Mouse (Mus musculus): ENCODE measurements around the gene Cygb. TPM values are rescaled to one million over a fixed set of nuclear protein-coding genes. Genes with fewer than 3 reads are reported as not detected.

Cygb gene
- polyA plus RNA-seq, 1 experiment from 2014 or later, result 3.7 TPM

DNA sequence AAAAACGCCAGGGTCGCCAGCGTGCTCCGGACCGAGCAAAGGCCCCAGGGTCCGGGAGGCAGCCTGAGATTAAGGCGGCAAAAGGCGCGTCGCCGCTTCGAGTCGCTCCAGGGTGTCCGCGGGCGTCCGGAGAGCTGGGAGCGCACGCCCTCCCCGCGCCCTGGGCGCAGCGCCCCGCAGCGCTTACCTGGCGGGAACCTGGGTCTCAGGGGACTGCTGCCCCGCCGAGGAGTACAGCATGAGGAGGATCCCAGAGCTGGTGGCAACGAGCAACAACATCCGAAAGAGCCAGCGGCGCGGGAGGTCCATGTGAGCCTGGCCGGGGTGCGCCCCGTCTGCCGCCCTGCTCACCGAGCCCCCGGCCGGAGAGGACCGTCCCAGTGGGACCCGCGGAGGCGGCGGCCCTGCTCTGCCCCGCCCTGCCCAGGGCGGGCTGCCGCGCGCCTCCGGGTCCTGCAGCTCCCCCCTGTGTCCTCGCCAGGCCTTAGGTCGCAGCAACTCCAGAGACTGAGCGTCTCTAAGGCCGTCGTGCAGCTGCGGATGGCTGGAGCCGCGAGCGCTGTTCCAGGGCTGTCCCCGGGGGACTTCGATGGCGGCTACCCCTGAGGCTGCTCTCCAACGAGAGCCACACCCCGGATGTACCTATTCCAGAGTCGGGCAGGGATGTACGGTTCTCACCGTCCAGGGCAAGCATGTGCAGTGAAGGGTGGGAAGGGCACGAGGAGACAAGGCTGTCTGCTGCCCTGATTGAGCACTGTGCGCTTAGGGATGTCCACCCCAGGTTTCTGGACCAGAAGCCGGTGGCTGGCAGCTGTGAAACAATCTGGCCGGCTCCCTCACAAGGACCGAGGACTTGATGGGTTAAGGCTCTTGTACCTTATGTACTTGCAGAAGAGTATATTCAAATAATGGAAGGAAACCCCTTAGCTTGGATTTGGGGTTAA is 40.4 kb upstream of the Cygb start:
- peak overlapping the region; percentile 58 for H3K4me2 ChIP-seq (ENCODE audit: low read depth, low read length)
- no peak for DNase-seq
- WGBS (ENCODE audit: insufficient replicate concordance), result 4% methylated on average over 70 of the region's 73 CpGs
- no peak overlapping the region for H3K9ac ChIP-seq (replicated peaks)
- H3K9me3 ChIP-seq (ENCODE audit: low read length), result no peaks in the 10 kb centered on the region
- H3K4me1 ChIP-seq (ENCODE audit: insufficient read depth), result peaks cover 5% of the 10 kb centered on the region; the same call in 1 of the 2 replicates
- H3K27ac ChIP-seq (ENCODE audit: low read depth), result no peak overlapping the region
- peak overlapping the region; percentile 34 for H3K4me3 ChIP-seq (ENCODE audit: low read depth, low read length)
- ATAC-seq, result no peak
- H3K27me3 ChIP-seq (ENCODE audit: insufficient read depth, low read length), result peaks cover 31% of the 10 kb centered on the region
- H3K36me3 ChIP-seq (replicated peaks; ENCODE audit: insufficient read depth, low read length), result no peaks in the 10 kb centered on the region
- TF ChIP-seq EP300 (IDR thresholded peaks at IDR 0.05; ENCODE audit: low read depth), result no peak
- TF ChIP-seq CTCF (IDR thresholded peaks at IDR 0.05; ENCODE audit: low read depth), result peak; percentile 14; the same call in 1 of the 2 replicates

DNA sequence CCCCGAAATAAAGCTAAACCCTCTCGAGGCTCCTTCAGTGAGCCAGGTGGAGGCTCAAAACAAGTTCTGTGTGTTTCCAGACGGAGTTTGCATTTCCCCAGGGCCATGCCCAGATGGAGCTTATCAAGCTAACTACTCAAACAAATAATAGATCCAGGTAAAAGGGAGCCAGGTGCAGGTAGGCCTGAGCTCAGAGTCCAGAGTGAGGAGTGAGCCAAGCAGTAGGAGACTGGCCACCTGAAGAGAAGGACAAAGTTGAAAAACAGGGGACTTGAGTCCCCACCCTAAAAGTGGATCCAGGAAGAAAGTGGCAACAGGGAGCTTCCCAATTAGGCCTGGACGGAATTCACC is 39.8 kb upstream of the Cygb start:
- H3K4me2 ChIP-seq (ENCODE audit: low read depth, low read length), result peak overlapping the region; percentile 58
- H3K27ac ChIP-seq (ENCODE audit: low read depth), result no peak overlapping the region
- DNase-seq (no peak), ATAC-seq (no peak)
- no peak for TF ChIP-seq EP300 (IDR thresholded peaks at IDR 0.05; ENCODE audit: low read depth)
- no peak for TF ChIP-seq CTCF (IDR thresholded peaks at IDR 0.05; ENCODE audit: low read depth)
- peak overlapping the region; percentile 34; the same call in 1 of the 2 replicates for H3K4me3 ChIP-seq (ENCODE audit: low read depth, low read length)
- H3K9ac ChIP-seq (replicated peaks), result no peak overlapping the region
- no peaks in the 10 kb centered on the region for H3K36me3 ChIP-seq (replicated peaks; ENCODE audit: insufficient read depth, low read length)
- H3K4me1 ChIP-seq (ENCODE audit: insufficient read depth), result peaks cover 5% of the 10 kb centered on the region; the same call in 1 of the 2 replicates
- WGBS (ENCODE audit: insufficient replicate concordance), result 44% methylated on average over 4 of the region's 4 CpGs
- H3K9me3 ChIP-seq (ENCODE audit: low read length), result no peaks in the 10 kb centered on the region
- peaks cover 31% of the 10 kb centered on the region for H3K27me3 ChIP-seq (ENCODE audit: insufficient read depth, low read length)

DNA sequence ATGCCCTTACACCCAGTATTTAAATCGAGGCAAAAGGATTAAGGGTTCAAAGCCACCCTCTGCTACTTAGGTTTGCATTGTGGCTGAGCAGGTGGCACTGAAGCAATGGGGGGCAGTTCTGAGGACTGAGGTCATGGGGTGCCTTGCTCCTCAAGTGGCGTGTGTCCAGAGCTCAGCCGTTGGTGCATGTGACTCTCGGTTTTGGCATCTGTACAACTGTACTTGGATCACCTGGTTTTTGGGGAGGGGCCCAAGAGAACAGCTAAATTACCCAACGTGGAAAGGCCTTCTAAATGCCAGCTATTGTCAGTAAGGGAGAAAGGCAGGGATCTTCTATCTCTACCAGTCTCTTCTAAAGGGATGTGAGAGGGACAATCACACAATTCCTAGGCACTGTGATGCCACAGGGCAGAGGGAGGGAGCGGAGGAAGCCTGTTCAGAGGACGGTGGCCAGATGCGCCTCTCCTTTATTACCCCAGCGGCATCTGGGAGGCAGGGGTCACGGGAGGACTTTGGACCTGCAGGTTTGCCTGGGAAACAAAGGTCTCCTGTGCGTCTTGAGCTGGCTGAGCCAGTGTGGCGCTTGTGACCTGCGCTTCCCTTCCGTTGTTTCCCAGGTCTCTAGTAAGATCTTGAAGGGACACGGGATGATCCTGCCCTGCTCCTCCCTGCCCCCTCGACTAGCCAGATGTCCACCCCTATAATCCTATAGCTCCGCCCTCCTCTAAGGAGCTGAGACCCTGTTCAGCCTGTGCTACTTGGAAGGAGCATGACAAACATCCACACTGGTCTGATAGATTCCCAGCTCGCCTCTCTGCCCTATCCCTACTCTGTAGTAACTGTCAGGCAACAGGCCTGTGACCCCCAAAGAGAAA is 36.8 kb upstream of the Cygb start:
- no peak overlapping the region for H3K9ac ChIP-seq (replicated peaks)
- peaks cover 5% of the 10 kb centered on the region; the same call in 1 of the 2 replicates for H3K4me1 ChIP-seq (ENCODE audit: insufficient read depth)
- no peak overlapping the region for H3K27ac ChIP-seq (ENCODE audit: low read depth)
- no peak for ATAC-seq
- 70% methylated on average over 18 of the region's 18 CpGs for WGBS (ENCODE audit: insufficient replicate concordance)
- H3K4me2 ChIP-seq (ENCODE audit: low read depth, low read length), result no peak overlapping the region
- no peaks in the 10 kb centered on the region; the same call in 1 of the 2 replicates for H3K36me3 ChIP-seq (replicated peaks; ENCODE audit: insufficient read depth, low read length)
- TF ChIP-seq CTCF (IDR thresholded peaks at IDR 0.05; ENCODE audit: low read depth) (no peak), EP300 (IDR thresholded peaks at IDR 0.05; ENCODE audit: low read depth) (no peak)
- no peak overlapping the region for H3K4me3 ChIP-seq (ENCODE audit: low read depth, low read length)
- DNase-seq, result no peak
- H3K9me3 ChIP-seq (ENCODE audit: low read length), result no peaks in the 10 kb centered on the region
- peaks cover 25% of the 10 kb centered on the region for H3K27me3 ChIP-seq (ENCODE audit: insufficient read depth, low read length)

- no peak for TF ChIP-seq EP300 (IDR thresholded peaks at IDR 0.05; ENCODE audit: low read depth)
- no peak for TF ChIP-seq CTCF (IDR thresholded peaks at IDR 0.05; ENCODE audit: low read depth)
- WGBS (ENCODE audit: insufficient replicate concordance), result 90% methylated on average over 10 of the region's 10 CpGs
- H3K36me3 ChIP-seq (replicated peaks; ENCODE audit: insufficient read depth, low read length), result no peaks in the 10 kb centered on the region; the same call in 1 of the 2 replicates
- no peak overlapping the region for H3K9ac ChIP-seq (replicated peaks)
- H3K27me3 ChIP-seq (ENCODE audit: insufficient read depth, low read length), result peaks cover 13% of the 10 kb centered on the region
- no peak for ATAC-seq
- DNase-seq, result no peak
- no peaks in the 10 kb centered on the region for H3K9me3 ChIP-seq (ENCODE audit: low read length)
- H3K27ac ChIP-seq (ENCODE audit: low read depth), result no peak overlapping the region
- peaks cover 5% of the 10 kb centered on the region; the same call in 1 of the 2 replicates for H3K4me1 ChIP-seq (ENCODE audit: insufficient read depth)
- H3K4me3 ChIP-seq (ENCODE audit: low read depth, low read length), result no peak overlapping the region
- no peak overlapping the region for H3K4me2 ChIP-seq (ENCODE audit: low read depth, low read length)
These were observed 35.5 kb upstream of the Cygb start for GRCm38 (mm10) chr11:116689622-116690021.

DNA sequence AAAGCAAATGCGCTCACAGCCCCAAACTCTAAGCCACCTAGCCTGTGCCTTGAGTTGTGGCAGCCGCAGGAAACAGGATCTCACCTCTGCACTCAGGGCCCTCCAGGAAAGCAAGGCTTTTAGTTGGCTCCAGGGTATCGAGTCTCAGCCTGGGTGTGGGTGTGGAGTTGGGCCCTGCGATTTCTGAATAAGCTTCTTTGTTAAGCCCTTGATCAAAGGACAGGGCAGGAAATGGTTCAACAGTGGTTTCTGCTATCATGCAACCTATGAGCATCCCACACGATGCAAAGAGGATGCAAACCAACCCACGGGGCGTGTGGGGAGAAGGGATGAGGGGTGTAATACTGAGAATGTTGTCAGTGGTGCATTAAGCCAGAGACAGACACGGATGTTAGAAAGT is 33.8 kb upstream of the Cygb start:
- H3K27me3 ChIP-seq (ENCODE audit: insufficient read depth, low read length), result no peaks in the 10 kb centered on the region
- DNase-seq (no peak), ATAC-seq (no peak)
- no peak overlapping the region for H3K9ac ChIP-seq (replicated peaks)
- 74% methylated on average over 8 of the region's 8 CpGs for WGBS (ENCODE audit: insufficient replicate concordance)
- no peaks in the 10 kb centered on the region; the same call in 1 of the 2 replicates for H3K36me3 ChIP-seq (replicated peaks; ENCODE audit: insufficient read depth, low read length)
- H3K27ac ChIP-seq (ENCODE audit: low read depth), result no peak overlapping the region
- no peak for TF ChIP-seq EP300 (IDR thresholded peaks at IDR 0.05; ENCODE audit: low read depth)
- TF ChIP-seq CTCF (IDR thresholded peaks at IDR 0.05; ENCODE audit: low read depth), result no peak
- H3K4me3 ChIP-seq (ENCODE audit: low read depth, low read length), result no peak overlapping the region
- H3K9me3 ChIP-seq (ENCODE audit: low read length), result no peaks in the 10 kb centered on the region
- H3K4me2 ChIP-seq (ENCODE audit: low read depth, low read length), result no peak overlapping the region
- peaks cover 2% of the 10 kb centered on the region for H3K4me1 ChIP-seq (ENCODE audit: insufficient read depth)

GRCm38 (mm10) chr11:116685729-116686128 is 31.6 kb upstream of the Cygb start:
- Histone ChIP-seq H3K36me3 (replicated peaks; ENCODE audit: insufficient read depth, low read length) (no peaks in the 10 kb centered on the region; the same call in 1 of the 2 replicates), H3K27me3 (ENCODE audit: insufficient read depth, low read length) (no peaks in the 10 kb centered on the region), H3K9me3 (ENCODE audit: low read length) (no peaks in the 10 kb centered on the region), H3K4me2 (ENCODE audit: low read depth, low read length) (no peak overlapping the region), H3K27ac (ENCODE audit: low read depth) (no peak overlapping the region), H3K4me3 (ENCODE audit: low read depth, low read length) (no peak overlapping the region), H3K4me1 (ENCODE audit: insufficient read depth) (peaks cover 10% of the 10 kb centered on the region), H3K9ac (replicated peaks) (no peak overlapping the region)
- 63% methylated on average over 9 of the region's 9 CpGs for WGBS (ENCODE audit: insufficient replicate concordance)
- ATAC-seq, result no peak
- TF ChIP-seq CTCF (IDR thresholded peaks at IDR 0.05; ENCODE audit: low read depth), result no peak
- TF ChIP-seq EP300 (IDR thresholded peaks at IDR 0.05; ENCODE audit: low read depth), result no peak
- DNase-seq, result no peak
